Mouse (Mus musculus): ENCODE results near the gene Pfdn6.
"Not testable (repeated sequence)": the region's sequence is repeated elsewhere in the genome, so short reads cannot be mapped to it uniquely, and the experiment has no call there.

Gene Pfdn6

DNA sequence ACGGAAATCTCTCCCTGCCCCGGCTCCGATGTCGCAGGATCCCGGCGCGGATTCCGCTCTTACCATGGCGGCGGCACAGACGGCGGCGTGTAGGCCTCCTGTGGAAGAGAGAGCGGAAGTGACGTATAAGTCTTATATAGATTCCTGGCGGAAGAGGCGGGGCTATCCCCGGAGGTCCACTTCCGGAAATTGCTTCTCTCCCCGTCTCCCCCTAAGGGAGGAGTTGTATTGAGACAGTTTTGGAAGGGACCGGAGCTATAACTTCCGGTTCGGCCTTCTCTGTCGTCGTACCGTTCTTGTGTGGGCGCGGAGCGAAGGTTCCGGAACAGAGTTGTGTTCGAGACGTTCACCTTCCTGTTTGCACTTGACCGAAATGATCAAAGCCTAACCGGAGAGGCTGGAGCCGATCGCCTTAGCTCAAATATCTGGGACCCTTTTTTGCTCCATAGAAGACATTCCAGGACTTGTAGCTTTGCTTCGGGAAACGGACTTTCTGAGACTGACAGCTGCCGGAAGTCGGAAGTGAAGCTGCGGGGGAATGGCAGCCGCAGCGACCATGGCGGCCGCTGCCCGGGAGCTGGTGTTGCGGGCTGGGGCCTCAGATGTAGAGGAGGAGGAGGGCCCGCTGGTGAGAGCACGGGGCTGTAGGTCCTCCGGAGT is 15.5 kb upstream of the Pfdn6 start, which contains the start of the genes Vps52 and Rps18:
Gene Vps52, plus strand, starts transcription at position 258 of the 660 bp plus-strand sequence.
Gene Rps18, minus strand, starts transcription at position 447 of the 660 bp plus-strand sequence.
- DNase-seq (ENCODE audit: extremely low spot score): peak; percentile 97

DNA sequence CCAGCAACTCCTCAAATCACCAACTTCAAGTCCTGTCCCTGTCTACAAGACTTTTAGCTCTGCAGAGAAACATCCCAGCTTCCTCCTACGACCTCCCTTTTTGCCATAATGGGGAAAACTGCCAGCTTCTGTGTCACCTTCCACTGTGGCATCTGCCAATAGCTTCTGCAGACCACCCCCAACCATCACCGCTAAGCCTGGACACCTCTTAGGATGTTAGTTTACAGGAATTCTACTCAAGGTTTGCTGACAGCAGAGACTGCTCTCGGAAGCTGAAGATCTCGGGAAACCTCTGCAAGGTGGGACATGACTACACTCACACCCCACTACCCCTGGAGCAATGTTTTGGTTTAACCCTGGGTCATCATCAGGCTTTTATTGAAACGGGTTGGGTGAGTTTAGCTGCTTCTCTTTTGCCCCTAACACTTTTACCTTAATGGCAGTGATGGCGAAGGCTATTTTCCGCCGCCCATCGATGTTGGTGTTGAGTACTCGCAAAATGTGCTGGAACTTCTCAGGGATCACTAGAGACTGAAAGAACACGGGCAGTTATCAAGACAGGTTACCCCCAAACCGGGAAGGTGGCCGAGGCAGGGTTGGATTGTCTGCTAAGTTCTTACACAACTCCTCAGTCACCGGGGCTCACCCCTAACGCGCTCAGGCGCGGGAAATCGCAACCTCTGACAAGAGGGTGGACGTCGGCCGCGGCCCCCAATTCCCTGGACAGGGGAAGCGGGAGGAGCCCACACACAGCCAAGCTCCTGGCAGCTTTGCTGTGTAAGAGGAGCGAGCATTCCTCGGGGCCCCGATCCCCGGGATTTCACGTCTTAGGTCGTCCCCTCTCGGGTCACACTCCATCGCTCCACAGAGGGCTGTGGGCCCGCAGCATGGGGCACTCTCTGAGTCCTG is 14.8 kb upstream of the Pfdn6 start:
- no peak for DNase-seq (ENCODE audit: extremely low spot score)

DNA sequence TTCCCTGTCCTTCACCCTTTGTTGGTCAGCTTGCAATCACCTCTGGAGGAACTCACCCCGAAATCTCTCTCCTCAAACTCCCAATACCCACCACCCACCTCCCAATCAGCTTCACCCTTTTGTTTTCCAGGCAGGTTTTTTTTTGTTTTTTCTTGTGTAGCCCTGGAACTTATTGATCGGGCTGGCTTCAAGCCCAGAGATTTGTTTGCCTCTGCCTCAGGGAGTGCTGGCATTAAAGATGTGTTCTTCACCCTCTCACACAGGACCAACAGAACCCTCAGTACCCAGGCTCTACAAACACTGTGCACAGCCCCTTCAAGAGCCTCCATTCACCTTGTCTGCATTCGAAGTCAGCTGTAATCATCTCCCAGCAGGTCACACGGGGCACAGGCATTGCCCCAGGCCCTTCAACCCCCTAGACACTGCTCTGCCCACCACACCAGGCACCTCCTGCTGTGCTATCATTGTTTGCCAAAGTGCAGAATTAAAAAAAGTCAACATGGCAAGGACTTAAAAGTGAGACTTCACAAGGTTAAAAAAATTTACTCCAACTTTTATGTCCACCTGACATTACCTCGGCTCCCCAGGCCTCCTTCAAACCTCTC is 13.9 kb upstream of the Pfdn6 start:
- no peak for DNase-seq (ENCODE audit: extremely low spot score)

DNA sequence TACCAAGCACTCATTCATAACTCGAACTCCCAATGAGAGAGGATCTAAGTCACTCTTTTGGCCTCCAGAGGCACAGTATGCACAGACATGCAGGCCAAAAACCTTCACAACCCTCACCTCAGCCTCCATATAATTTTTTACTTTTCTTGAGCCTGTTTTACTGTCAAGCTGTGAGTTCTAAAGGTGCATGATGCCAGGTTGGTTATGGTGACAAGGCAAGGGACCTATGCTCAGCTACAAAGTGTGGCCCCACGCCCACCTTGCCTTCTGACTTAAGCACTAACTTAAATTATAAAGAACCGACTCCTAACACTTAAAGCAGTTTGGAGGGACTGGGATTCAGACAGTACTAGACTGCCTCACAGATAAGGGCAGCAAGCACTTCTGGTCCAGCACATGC is 13.2 kb upstream of the Pfdn6 start:
- DNase-seq (ENCODE audit: extremely low spot score): no peak

DNA sequence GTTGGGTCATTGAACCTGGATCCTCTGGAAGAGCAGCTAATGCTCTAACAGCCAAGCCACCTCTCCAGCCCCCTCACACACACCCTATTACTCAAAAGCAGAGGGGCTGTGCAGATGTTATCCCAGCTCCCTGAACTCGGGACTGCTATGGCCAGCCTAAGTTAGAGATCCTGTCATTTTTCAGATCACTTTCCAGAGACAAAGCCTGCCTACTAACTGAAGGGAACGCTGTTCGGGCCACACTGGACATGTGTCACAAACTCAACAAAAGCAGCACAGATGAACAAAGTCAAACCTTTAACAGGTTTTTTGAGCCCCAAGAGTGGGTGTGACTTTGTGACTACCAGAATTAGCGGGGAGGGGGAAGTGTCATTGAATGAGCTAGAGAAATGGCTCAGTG is 12.7 kb upstream of the Pfdn6 start:
- DNase-seq (ENCODE audit: extremely low spot score): no peak

DNA sequence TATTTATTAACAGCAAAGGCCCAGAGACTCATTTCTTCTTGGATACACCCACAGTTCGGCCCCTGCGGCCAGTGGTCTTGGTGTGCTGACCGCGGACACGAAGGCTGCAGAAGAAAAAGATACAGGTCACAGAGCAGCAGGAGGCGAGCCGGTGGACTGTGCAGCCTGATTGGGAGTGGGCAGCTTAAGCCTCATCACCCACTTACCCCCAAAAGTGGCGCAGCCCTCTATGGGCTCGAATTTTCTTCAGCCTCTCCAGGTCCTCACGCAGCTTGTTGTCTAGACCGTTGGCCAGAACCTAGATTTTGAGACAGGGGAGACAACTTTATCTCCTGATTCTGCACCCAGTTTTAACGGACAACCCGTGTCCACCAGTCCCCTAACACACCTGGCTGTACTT is 11.9 kb upstream of the Pfdn6 start:
- DNase-seq (ENCODE audit: extremely low spot score): not testable (repeated sequence)

DNA sequence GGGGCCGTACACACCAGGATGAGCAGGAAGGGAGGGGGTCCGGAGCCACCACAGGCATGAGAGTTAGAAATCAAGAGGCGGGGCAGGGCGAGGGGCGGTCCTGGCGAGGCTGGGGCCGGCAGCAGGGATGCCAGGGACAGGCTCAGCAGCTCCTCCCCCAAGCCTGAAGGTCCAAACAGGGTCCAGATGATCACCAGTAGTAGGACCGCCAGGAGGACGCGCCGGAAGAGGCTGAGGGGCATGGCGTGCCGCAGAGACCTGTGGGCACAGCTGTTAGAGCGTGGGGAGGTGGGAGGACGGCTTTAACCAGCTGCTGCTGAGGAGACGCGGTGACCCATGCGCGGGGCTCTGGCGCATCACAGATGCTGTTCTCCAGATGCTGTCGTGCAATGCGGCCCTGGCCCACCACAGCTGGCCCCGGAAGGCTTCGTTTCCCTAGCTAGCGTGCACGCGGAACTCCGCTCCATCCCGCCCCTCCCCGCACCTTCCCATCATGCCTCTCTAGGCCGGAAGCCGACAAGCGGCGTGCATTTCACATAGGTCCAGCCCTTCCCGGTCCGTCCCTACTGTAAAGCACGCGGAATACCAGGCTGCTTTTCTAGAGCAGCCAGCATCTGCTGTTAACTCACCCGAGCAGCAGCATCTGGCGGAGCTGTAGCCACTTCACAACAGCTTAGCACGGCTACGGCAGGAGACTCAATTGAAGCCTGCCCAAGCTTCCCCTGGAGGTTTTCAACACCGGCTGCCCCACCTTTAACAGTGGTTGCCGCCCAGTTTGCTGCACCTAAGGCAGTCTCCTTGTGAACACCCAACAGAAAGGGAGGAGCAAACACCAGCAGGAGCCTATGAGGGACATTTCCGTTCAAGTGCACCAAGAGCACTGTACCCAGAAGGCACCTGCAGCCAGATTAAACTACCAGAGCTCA is 11.1 kb upstream of the Pfdn6 start, which contains the start of gene B3galt4:
Gene B3galt4, minus strand, starts transcription at position 468 of the 926 bp plus-strand sequence.
- peak; percentile 93 for DNase-seq (ENCODE audit: extremely low spot score)

DNA sequence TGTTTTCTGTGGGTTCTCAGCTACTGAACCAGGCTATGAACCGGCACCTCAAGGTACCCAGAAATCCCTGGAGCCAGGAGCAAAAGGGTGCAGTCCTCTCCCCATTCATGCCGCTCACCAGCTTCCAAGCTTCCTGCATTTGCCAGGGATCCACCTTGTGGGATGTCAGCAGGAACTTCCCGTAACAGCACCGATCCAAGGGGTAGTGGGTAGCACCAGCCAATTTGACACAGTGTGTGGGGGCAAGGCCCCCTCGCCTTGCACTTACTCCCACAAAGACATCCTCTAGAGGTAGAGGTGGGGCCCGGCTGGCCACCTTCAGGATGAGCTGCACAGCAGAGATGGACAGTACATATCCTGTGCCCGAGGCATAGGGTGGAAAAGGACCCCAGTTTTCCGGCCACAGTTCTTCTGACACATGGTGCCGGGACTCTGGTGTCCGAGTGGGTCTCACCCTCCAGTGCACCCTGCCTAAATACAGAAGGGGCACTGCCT is 10.0 kb upstream of the Pfdn6 start:
- no peak for DNase-seq (ENCODE audit: extremely low spot score)

DNA sequence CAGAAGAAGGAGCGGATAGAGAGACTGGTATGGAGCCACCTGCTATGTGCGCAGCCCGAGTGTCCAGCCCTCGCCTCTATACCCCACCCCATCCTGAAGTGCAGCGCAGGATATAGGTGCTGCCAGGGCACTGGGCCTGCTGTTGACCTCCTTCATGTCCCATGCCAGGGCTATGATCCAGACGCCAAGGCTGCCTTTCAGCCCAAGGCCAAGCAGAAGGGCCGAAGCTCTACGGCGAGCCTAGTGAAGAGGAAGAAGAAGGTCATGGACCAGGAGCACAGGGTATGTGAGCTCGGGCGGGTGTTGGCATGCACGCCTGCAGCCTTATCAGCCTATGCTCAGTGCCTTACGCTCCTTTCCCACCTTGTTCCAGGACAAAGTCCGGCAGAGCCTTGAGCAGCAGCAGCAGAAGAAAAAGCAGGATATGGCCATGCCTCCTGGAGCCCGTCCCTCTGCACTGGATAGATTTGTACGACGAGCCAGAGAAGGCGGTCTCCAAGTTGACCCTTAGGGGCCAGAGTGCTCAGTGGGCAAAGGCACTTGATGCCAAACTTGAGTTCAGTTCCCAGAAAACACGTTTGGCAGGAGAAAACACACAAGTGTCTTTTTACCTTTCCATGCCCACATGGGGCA is 8.9 kb upstream of the Pfdn6 start:
- no peak for DNase-seq (ENCODE audit: extremely low spot score)

DNA sequence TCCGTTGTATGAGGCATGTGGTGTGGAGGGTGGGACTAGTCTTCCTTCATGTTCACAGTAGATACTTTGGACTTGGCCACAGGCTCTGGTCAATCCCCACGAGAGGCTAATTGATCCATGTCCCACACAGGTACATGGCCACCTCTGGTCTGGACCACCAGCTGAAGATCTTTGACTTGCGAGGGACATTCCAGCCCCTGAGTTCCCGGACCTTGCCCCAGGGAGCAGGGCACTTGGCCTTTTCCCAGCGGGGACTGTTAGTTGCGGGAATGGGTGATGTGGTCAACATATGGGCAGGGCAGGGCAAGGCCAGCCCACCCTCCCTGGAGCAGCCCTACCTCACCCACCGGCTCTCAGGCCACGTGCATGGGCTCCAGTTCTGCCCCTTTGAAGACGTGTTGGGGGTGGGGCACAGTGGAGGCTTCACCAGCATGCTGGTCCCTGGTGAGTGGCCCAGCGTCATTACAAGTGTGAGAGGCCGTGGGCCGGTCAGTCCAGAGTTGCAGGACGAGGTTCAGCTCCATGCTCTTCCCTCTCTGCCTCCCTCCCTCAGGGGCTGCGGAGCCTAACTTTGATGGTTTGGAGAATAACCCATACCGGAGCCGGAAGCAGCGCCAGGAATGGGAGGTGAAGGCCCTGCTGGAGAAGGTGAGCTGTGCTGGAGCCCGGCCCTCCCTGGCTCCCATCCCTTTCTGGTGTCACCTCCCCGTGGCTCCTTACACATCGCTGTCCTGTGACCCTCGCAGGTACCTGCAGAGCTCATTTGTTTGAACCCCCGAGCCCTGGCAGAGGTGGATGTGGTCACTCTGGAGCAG is 8.2 kb upstream of the Pfdn6 start:
- no peak for DNase-seq (ENCODE audit: extremely low spot score)

DNA sequence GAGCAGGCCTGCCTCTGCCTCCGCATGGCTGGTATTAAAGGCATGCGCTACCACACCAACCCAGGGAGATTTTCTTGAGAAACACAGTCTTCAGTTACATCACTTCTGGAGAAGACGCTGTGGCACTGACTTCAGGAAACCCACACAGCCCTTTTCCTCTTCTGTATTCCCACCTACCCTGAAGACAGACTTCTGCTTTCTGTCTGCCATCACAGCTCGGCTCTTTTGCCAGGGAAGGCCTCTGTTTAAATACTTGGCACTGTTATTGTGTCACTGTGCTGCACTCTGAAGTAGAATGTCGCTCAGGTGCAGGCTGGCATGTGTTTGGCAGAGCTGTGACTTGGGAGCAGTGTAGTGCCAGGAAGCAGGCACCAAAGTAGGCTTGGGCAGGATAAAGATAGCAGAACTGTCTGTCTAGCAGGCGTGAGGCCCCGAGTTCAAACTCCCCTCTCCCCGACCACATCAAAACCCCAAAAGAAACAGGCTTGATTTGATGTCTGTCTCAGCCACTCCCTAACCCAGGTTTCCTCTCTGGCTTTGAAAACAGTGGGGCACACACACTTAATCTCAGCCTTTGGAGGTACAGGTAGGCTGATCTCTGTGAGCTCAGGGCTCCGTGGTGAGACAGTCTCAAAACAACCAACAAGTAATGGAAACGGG is 7.4 kb upstream of the Pfdn6 start:
- no peak for DNase-seq (ENCODE audit: extremely low spot score)

DNA sequence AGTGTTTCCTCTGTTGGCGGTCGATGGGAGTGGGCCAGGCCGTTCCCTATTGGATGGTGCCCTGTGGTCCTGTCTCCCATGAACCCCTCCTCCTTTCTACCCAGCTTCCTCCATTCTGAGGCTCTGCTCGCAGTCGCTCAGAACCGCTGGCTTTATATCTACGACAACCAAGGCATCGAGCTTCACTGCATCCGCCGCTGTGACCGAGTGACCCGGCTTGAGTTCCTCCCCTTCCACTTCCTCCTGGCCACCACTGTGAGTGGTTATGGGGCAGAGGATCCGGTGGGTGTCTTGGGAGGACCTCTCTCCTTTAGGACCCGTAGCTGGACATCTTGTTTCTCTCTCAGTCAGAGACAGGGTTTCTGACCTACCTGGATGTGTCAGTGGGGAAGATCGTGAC is 3.3 kb upstream of the Pfdn6 start:
- DNase-seq (ENCODE audit: extremely low spot score): no peak

DNA sequence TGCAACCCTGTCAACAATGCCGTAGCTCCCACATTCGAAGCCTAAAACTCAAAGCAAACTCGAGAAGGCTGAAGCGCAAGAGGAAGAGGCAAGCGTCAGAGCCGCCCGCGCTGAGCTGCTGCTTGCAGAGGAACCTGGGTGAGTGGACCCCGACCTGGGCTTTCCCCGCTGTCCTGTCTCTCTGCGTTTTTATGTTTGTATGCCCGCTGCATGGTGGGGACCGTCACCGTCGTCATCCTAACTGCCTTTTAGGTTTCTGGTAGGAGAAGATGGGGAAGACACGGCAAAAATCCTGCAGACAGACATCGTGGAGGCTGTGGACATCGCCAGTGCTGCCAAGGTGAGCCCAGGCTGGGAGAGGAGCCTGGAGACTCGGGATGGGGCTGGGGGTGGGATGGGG is 1.2 kb upstream of the Pfdn6 start:
- DNase-seq (ENCODE audit: extremely low spot score): no peak

DNA sequence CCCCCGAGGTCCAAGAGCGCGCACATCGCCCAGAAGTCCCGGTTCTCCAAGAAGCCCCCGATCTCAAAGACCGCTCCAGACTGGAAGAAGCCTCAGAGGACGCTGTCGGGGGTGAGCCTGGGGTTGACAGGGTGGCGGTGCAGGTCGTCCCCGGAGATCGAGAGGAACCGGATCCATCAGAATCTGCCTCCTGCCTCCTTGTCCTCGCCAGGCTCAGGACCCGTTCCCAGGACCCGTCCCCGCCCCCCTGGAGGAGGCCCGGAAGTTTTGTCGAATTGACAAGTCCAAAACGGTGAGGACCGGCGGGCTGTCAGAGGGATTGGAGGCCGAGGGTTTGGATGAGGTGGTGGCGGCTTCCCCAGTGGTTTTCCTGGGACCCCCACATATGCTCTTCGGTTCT is 838 bp upstream of the Pfdn6 start:
- DNase-seq (ENCODE audit: extremely low spot score): no peak

DNA sequence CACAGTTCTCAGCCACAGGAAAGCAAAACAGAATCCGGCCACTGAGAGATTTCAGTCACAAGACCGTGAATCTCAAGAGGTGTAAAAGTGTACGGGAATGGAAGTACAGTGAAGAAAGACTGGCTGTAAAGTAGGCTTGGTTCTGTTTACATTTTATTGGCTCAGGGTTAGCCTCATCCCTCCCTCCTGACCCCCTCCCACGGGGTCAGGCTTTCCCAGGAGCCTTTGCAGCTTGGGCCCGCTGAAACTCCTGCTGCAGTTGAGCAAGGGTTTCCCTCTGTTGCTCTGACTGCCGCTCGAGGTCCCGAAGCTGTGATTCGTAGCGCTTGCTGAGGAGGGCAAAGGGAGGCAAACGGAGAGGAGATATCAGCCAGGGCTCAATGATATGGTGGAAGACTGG is 1.4 kb downstream of the Pfdn6 start:
- DNase-seq (ENCODE audit: extremely low spot score): no peak

DNA sequence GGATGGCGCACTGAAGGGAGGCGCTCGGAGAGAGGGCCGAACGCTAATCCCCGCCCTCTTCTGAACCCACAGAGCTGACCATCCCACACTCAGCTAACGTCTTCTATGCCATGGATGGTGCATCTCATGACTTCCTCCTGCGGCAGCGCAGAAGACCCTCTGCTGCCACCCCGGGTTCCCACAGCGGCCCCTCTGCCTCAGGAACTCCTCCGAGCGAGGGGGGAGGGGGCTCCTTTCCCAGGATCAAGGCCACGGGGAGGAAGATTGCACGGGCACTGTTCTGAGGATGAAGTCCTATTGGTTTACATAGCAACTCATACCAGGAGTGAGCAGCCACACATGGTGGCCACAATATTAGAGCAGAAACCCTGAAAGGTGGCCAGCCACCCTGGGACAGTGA is 3.1 kb downstream of the Pfdn6 start:
- no peak for DNase-seq (ENCODE audit: extremely low spot score)

DNA sequence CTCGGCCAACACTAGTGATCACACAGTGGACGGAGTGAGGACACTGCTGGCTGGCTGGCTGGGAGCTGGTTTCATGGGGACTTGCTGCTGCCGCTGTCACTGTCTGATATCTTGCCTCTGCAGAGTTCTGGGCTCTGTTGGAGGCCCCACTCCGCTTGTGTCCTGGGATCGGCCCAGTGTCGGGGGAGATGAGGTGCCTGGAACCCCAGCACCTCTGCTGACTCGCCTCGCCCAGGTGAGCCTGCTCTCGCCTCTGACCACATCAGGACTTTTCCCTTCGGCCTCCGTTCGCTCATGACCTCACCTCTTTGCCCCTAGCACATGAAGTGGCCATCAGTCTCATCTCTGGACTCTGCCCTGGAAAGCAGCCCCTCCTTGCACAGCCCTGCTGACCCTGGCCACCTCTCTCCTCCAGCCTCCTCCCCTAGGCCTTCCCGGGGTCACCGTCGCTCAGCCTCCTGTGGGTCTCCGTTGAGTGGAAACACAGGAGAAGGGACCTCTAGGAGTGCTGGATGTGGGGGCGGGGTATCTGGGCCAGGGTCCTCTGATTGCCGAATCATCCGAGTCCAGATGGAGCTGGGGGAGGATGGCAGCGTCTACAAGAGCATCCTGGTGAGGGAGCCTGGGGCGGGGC is 4.6 kb downstream of the Pfdn6 start:
- DNase-seq (ENCODE audit: extremely low spot score): no peak

DNA sequence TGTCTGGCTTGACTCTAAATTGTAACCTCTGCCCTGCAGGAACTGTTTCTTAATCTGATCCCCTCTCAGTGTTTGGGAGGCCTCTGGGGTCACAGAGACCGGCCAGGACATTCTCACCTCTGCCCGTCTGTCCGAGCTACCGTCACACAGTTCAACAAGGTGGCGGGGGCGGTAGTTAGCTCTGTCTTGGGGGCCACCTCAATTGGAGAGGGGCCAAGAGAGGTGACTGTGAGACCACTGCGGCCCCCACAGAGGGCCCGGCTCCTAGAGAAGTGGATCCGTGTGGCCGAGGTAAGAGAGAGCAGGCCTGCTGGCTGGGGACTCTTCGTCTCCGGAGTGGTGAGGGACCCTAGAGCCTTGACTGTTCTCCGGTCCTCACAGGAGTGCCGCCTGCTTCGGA is 7.2 kb downstream of the Pfdn6 start:
- DNase-seq (ENCODE audit: extremely low spot score): no peak

DNA sequence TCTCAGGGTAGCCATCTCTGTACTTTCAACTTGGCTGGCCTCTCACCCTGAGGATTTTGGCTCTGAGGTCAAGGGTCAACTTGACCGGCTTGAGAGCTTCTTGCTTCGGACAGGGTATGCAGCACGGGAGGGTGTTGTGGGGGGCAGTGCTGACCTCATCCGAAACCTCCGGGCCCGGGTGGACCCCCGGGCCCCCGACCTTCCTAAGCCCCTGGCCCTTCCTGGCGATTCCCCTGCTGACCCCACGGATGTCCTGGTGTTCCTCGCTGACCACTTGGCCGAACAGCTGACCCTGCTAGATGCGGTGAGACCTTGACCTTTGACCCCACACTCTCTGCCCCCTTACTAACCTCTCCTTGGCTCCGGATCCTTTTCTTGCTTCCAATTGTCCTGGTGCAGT is 7.7 kb downstream of the Pfdn6 start:
- no peak for DNase-seq (ENCODE audit: extremely low spot score)
